Mouse (Mus musculus) limb, embryonic 15.5 days (tissue): ENCODE measurements at regions not wholly inside any gene's neighbourhood (a gene's known extent, or its start where the extent isn't known, plus 50 kb on each side); places are given as distances from the start of the nearest gene placed in this dataset.

Experiments used
- ATAC-seq: fragments of 200-750 bp; cut with Nextera tagmentation; 2 replicates; pipeline ENCODE4 v1.8.0; 2017; ENCODE audit warnings: low read depth, moderate TSS enrichment; ENCODE audit not compliant: insufficient number of reproducible peaks, low FRiP score, low TSS enrichment
- H3K27ac ChIP-seq: fragments of 300-500 bp; sonication (generic); 2 replicates; pipeline ENCODE4 v1.5.1; 2015; ENCODE audit warnings: moderate library complexity, mild to moderate bottlenecking, inconsistent platforms
- H3K27me3 ChIP-seq: fragments of 300-500 bp; sonication (generic); 2 replicates; pipeline ENCODE4 v1.6.1; 2015; ENCODE audit warnings: inconsistent platforms
- H3K36me3 ChIP-seq: fragments of 300-500 bp; sonication (generic); 2 replicates; pipeline ENCODE4 v1.6.1; 2015; ENCODE audit warnings: inconsistent platforms
- H3K4me1 ChIP-seq: fragments of 300-500 bp; sonication (generic); 2 replicates; pipeline ENCODE4 v1.6.1; 2015; ENCODE audit warnings: inconsistent platforms
- H3K4me2 ChIP-seq: fragments of 300-500 bp; sonication (generic); 2 replicates; pipeline ENCODE4 v1.6.1; 2015; ENCODE audit warnings: mild to moderate bottlenecking, inconsistent platforms
- H3K4me3 ChIP-seq: fragments of 300-500 bp; sonication (generic); 2 replicates; pipeline ENCODE4 v1.5.1; 2015; ENCODE audit warnings: mild to moderate bottlenecking, inconsistent platforms
- H3K9ac ChIP-seq: fragments of 300-500 bp; sonication (generic); 2 replicates; pipeline ENCODE4 v1.6.1; 2015; ENCODE audit warnings: inconsistent platforms
- H3K9me3 ChIP-seq: fragments of 300-500 bp; sonication (generic); 2 replicates; pipeline ENCODE4 v1.6.1; 2016; ENCODE audit warnings: inconsistent platforms
- WGBS: fragments of 180-500 bp; shearing (Covaris S2); methylation state at CpG from one replicate; pipeline ENCODE4 v1.1.7; 2015; 5-methylcytosine and 5-hydroxymethylcytosine counted together

DNA sequence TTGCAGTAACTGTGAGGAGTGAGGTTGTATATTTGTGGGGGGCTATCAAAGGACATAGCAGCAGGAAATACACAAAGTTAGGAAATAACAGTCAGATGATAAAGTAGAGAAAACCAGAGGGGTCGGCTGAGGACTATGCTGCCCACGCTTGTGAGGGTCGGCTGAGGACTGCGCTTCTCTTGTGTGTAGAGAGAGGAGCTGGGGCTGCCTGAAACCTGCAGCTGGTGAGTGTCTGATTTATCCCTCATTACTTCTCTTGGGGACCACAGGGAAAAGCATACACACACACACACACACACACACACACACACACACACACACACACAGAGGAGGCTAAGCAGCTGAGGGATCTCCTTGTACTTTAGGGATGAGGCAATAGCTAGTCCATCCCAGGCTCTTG is 124.3 kb upstream of the Rbfox1 start:
- ATAC-seq, result no peak
- H3K4me3 ChIP-seq, result no peak overlapping the region
- H3K4me1 ChIP-seq, result no peaks in the 10 kb centered on the region
- H3K27me3 ChIP-seq, result no peaks in the 10 kb centered on the region
- no peaks in the 10 kb centered on the region for H3K9me3 ChIP-seq
- H3K27ac ChIP-seq, result no peak overlapping the region
- no peak overlapping the region for H3K4me2 ChIP-seq
- no peaks in the 10 kb centered on the region for H3K36me3 ChIP-seq
- WGBS, result 81% methylated on average over 4 of the region's 4 CpGs
- H3K9ac ChIP-seq, result no peak overlapping the region

DNA sequence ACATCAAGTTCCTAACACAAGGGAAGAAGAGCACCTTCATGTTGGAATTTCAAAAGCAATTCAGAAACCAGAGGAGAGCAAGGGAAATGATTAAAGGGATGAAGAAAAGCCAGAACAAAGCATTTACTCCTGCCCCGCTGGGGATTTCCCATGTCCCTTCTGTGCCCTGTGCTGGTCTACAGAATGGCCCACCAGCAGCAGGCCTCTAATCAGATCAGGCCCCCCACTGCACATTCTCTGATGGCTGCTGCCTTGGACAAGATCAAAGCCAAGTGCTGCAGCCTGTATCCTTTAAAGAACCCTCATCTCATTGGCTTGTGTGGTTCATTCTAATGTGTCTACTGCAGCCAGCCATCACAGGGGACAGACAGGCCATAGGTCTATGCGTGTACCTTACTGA is 126.1 kb upstream of the Rbfox1 start:
- no peaks in the 10 kb centered on the region for H3K36me3 ChIP-seq
- 84% methylated on average over 2 of the region's 2 CpGs for WGBS

DNA sequence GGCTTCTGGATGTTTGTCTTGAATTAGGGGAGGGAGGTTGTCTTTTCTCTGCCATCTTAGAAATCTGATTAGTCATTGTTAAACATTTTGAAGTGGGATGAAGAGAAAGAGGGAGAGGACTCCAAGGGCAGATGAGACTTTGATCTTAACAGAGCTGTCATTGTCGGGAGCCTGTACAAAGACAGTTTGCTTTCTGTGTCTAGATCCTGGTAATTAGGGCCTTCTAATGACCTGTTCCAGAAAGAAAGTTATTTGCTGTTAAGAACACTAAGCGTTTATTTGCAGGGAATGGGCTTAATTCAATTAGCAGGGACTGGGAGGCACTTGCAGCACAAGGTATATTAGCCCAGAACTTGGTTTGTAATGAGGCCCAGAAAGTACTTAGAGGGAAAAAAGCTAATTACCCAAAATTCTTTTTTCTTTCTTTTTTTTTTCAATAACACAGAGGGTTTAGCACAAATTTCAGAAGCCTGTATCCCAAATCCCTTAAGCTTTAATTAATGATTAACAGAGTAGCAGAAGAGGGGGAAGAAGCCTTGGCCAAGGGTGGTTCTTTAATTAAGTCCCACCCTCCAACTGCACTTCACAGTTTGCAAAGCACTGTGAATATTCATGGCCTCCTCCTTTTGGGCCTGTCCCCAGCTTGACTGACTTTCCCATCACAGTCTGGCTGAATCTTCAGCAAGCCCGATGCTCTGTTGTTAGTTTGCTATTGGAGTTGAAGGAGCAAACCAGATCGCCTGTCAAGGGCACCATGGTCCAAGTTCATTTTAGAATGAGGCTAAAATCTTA is 142.2 kb upstream of the Rbfox1 start:
- no peak for ATAC-seq
- Histone ChIP-seq H3K36me3 (no peaks in the 10 kb centered on the region), H3K9me3 (no peaks in the 10 kb centered on the region), H3K27me3 (no peaks in the 10 kb centered on the region), H3K4me3 (no peak overlapping the region), H3K4me1 (no peaks in the 10 kb centered on the region), H3K27ac (no peak overlapping the region), H3K4me2 (no peak overlapping the region), H3K9ac (no peak overlapping the region)
- WGBS, result 49% methylated on average over 4 of the region's 4 CpGs

More for the DNA sequence above, 126.1 kb upstream of the Rbfox1 start:
- no peak for ATAC-seq
- H3K4me3 ChIP-seq, result no peak overlapping the region
- H3K27ac ChIP-seq, result no peak overlapping the region
- H3K9ac ChIP-seq, result no peak overlapping the region
- no peaks in the 10 kb centered on the region for H3K4me1 ChIP-seq
- no peaks in the 10 kb centered on the region for H3K27me3 ChIP-seq
- H3K4me2 ChIP-seq, result no peak overlapping the region
- no peaks in the 10 kb centered on the region for H3K9me3 ChIP-seq

DNA sequence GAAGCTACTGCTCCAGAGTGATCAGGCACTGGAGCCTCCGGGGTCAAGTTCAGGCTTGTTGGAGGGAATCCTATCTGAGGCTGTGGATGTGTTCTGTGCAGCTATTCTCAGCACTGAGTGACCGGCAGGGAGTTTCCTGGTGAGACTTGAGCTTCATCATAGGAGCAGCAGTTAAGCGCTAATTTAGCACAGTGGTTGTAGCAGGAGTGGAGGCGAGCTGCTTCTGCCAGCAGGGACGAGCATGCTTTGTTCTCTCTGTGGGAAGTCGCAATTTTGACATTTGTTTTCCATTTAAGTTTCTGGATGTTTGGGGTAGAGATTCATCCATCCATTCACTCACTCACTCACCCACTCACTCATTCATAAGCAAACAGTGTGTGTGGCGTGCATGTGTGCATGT is 144.4 kb upstream of the Rbfox1 start:
- no peak for ATAC-seq
- Histone ChIP-seq H3K4me2 (no peak overlapping the region), H3K27me3 (no peaks in the 10 kb centered on the region), H3K4me1 (no peaks in the 10 kb centered on the region), H3K9ac (no peak overlapping the region), H3K36me3 (no peaks in the 10 kb centered on the region), H3K4me3 (no peak overlapping the region), H3K27ac (no peak overlapping the region), H3K9me3 (no peaks in the 10 kb centered on the region)
- WGBS, result 47% methylated on average over 7 of the region's 7 CpGs

DNA sequence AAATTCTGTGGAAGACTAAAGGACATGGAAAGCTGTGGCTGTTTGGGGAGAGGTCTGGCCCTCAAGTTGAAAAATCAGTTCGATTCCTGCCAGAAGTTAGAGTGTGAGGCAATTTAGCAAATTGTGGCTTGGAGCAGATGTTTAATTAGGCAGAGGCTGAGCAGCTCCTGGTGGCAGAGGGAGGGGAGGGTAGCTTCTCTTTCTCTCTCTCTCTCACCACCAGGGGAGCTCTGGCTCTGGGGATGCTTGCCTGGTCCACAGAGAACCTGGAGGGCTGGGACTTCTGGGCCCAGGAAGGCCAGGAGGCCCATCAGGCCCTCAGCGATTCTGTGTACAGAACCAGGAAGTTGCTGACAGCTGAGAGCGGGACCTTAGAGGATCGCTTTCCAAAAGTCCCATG is 151.5 kb upstream of the Rbfox1 start:
- Histone ChIP-seq H3K27ac (no peak overlapping the region), H3K4me1 (no peaks in the 10 kb centered on the region), H3K4me2 (no peak overlapping the region), H3K36me3 (no peaks in the 10 kb centered on the region), H3K9ac (no peak overlapping the region), H3K9me3 (no peaks in the 10 kb centered on the region), H3K4me3 (no peak overlapping the region), H3K27me3 (no peaks in the 10 kb centered on the region)
- 58% methylated on average over 4 of the region's 4 CpGs for WGBS
- ATAC-seq, result no peak

DNA sequence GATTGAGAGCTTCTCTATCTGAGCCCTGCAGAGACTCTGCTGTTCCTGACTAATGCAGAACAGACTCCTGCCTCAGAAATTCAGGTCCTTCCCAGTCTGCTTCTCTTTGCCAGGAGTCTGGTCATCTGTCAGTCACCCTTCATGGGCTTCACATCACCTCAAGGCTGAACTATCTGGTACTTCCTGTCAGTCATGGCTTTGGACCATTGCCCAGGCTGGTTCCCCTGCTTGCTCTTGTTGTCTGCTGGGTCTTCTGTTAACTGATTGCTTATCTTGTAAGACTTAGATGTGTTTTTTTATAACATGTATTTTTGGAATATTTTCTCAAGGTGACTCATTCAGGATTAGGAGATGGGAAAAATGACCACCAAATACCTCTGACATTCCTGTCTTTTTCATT is 162.6 kb upstream of the Rbfox1 start:
- no peaks in the 10 kb centered on the region for H3K36me3 ChIP-seq
- H3K27ac ChIP-seq, result no peak overlapping the region
- no peaks in the 10 kb centered on the region for H3K9me3 ChIP-seq
- no peak overlapping the region for H3K4me2 ChIP-seq
- no peak overlapping the region for H3K9ac ChIP-seq
- no peak for ATAC-seq
- no peaks in the 10 kb centered on the region for H3K4me1 ChIP-seq
- H3K27me3 ChIP-seq, result no peaks in the 10 kb centered on the region
- no peak overlapping the region for H3K4me3 ChIP-seq

DNA sequence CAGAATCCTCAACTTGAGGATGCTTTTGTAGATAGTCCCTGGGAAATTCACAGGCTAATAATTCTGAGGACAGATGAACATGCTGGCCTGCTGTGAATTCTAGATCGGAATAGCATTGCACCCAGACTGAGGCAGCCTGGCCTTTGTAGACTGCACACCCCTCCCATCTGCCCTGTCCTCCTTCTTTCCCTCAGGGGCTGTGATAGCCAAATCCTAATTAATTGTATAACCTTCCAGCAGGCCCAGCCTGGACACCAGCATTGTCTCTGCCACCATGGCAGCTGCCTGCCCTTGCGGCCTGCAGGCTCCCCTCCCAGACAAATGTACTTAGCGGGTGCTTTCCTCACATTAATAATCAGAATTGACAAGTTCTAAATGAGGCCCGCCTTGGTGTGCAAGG is 171.7 kb upstream of the Rbfox1 start:
- WGBS, result 74% methylated on average over 4 of the region's 4 CpGs
- ATAC-seq, result no peak
- H3K27ac ChIP-seq, result no peak overlapping the region

DNA sequence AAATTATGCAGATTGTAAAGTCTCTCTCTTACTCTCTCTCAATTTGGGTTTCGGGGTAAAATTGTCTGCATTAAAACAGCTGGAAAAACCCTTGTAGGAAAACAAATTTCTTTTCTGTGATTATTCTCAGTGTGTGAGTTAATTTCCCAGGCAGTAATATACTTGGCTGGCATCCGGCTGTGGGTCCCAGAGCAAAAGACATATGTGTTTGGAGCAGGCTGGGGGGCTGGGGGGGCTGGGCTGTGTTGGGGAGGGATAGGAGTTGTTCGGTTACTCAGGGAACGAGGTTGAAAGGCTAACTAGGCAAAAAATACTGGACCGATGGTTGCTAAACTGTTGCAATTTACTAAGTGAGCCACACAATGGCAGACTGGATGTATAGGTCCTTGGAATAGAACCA is 175.3 kb upstream of the Rbfox1 start:
- Histone ChIP-seq H3K4me1 (no peaks in the 10 kb centered on the region), H3K27ac (no peak overlapping the region), H3K9ac (no peak overlapping the region), H3K9me3 (no peaks in the 10 kb centered on the region), H3K4me2 (no peak overlapping the region), H3K4me3 (no peak overlapping the region), H3K36me3 (no peaks in the 10 kb centered on the region), H3K27me3 (no peaks in the 10 kb centered on the region)
- ATAC-seq, result no peak
- 67% methylated on average over 5 of the region's 5 CpGs for WGBS

More for the DNA sequence above, 171.7 kb upstream of the Rbfox1 start:
- no peaks in the 10 kb centered on the region for H3K9me3 ChIP-seq
- no peaks in the 10 kb centered on the region for H3K27me3 ChIP-seq
- H3K4me2 ChIP-seq, result no peak overlapping the region
- H3K4me3 ChIP-seq, result no peak overlapping the region
- H3K9ac ChIP-seq, result no peak overlapping the region
- H3K4me1 ChIP-seq, result no peaks in the 10 kb centered on the region
- H3K36me3 ChIP-seq, result no peaks in the 10 kb centered on the region

DNA sequence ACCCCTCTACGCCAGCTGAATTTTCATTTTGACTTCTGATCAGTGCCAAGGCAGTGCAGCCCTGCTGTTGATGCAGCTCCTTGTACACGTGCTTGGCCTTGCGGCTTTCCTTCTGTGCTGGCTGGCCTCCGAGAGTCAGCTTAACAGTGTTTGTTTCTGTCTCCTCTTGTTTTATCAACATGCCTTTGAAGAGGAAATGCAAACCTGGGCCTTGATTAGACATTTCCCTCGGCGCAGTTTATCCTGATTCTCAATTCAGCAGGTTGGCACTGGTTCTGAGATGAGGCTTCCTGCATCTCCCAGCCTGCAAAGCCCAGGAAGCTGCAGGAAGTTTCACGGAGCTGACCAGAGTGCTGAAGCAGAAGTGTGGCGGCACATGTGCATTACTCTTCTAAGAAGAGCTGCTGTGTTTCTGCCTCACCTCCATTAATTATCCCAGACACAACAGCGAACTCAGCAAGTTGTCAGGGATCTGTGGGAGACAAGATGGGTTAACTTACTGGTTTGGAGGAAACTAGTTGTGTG is 184.4 kb upstream of the Rbfox1 start:
- Histone ChIP-seq H3K36me3 (no peaks in the 10 kb centered on the region), H3K4me1 (no peaks in the 10 kb centered on the region), H3K4me2 (no peak overlapping the region), H3K27ac (no peak overlapping the region), H3K9ac (no peak overlapping the region), H3K4me3 (no peak overlapping the region), H3K9me3 (no peaks in the 10 kb centered on the region), H3K27me3 (no peaks in the 10 kb centered on the region)
- WGBS, result 55% methylated on average over 9 of the region's 9 CpGs
- no peak for ATAC-seq

DNA sequence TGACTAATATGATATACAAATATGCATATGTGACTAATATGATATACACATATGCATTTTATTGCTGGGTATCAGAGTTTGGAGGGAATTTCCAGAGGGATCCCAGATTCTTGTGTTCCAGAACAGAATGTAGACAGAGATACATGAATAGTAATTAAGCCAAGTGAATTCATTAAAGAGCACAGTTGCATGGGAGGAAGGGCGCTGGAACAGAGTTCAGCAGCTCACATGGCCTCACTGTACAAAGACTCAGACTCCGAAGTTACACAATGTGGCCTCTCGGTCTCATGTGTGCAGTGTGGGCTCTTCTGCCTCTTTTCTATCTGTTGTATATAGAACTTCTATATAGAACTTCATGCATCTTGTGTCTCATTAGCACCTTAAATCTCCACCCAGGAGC is 196.8 kb upstream of the Rbfox1 start:
- H3K27ac ChIP-seq, result no peak overlapping the region
- H3K4me2 ChIP-seq, result no peak overlapping the region
- H3K27me3 ChIP-seq, result no peaks in the 10 kb centered on the region
- H3K9ac ChIP-seq, result no peak overlapping the region
- ATAC-seq, result no peak
- WGBS, result 83% methylated on average over 3 of the region's 3 CpGs
- H3K4me3 ChIP-seq, result no peak overlapping the region
- no peaks in the 10 kb centered on the region for H3K36me3 ChIP-seq
- H3K4me1 ChIP-seq, result no peaks in the 10 kb centered on the region
- no peaks in the 10 kb centered on the region for H3K9me3 ChIP-seq

DNA sequence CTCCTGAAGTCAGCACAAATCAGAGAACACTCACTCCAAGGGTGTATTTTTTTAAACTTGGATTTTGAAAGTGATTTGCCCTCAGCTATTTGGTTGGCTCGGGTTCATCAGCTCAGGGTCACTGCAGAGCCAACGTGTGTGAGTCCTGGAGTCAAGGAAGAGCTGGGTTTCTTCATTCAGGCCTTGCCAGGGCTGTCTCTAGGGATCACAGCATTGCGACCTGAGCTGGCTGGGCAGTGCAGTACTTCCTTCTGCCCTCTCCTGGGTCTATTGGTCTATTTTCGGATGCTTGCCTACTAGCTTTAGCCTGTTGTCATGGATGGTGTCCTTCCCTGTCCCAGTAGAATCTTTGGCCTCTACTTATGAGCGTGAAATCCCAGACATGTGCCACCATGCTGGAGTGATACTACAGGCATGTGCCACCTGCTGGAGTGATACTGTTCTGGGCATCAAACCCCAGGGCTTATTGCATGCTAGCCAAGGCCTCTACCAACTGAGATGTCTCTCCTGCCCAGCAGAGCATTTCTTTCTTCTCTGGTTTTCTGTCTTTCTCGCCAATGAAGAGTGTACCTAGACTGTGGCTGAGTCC is 211.7 kb upstream of the Rbfox1 start:
- no peaks in the 10 kb centered on the region for H3K27me3 ChIP-seq
- H3K9ac ChIP-seq, result no peak overlapping the region
- no peaks in the 10 kb centered on the region for H3K4me1 ChIP-seq
- H3K36me3 ChIP-seq, result no peaks in the 10 kb centered on the region
- no peak for ATAC-seq
- WGBS, result 77% methylated on average over 6 of the region's 6 CpGs
- H3K4me3 ChIP-seq, result no peak overlapping the region
- no peaks in the 10 kb centered on the region for H3K9me3 ChIP-seq
- H3K4me2 ChIP-seq, result no peak overlapping the region
- no peak overlapping the region for H3K27ac ChIP-seq

DNA sequence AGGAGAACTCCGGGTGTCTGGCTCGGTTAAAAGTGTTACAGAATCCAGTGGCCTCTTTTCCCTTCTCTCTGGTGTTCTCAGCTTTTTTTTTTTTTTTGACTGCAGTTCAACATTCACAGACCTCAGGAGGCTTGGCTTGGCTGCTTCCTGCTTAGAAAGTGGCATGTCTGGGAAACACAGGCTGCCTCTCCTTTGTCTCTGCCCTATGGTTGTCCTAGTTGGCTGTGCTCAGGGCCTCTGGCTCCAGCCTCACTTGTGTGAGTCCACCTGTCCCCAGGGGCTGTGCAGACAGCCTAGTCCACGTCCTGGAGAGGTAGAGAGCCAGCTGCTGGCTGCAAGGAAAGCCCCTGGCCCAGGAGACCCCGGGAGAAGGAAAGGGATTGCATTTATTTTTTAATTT is 212.3 kb upstream of the Rbfox1 start:
- H3K4me2 ChIP-seq, result no peak overlapping the region
- H3K9me3 ChIP-seq, result no peaks in the 10 kb centered on the region
- H3K4me3 ChIP-seq, result no peak overlapping the region

More for the DNA sequence above, 212.3 kb upstream of the Rbfox1 start:
- H3K27me3 ChIP-seq, result no peaks in the 10 kb centered on the region
- H3K36me3 ChIP-seq, result no peaks in the 10 kb centered on the region
- 61% methylated on average over 4 of the region's 4 CpGs for WGBS
- no peak for ATAC-seq
- H3K9ac ChIP-seq, result no peak overlapping the region
- no peak overlapping the region for H3K27ac ChIP-seq
- H3K4me1 ChIP-seq, result no peaks in the 10 kb centered on the region
